Mouse (Mus musculus): ENCODE results near the gene Plpp4.

DNA sequence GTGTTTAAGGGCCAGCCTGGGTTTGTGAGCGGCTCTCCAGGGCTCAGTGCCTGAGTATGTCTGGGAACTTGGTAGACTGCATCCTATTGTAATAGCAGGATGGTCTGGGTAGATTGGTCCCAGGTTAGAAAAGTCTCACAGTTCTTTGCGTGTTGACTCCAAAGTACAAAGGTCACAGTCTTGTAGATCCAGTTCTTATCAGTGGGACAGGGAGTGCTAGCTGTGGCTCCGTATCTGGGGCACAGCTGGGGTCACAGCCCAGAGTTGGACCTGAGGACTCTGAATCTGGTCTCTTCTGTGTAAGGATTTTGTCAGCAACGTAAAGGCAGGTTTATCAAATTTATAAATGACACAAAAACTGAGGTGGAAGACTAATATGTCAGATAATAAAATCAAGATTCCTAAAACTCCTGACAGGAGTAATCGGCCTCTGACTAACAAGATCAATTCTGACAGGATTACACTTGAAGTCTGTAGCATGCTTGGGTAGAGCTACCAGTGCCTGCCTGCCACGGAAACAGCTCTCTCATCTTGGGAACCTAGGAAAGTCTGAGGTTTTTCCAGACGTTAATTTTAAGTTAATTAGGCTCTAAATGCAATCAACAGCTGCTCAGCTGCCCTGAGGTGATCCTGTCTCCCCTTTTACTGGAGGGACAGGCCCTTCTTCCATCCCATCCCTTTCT is 28.5 kb downstream of the Plpp4 start:
- TF ChIP-seq CTCF (IDR thresholded peaks at IDR 0.05; ENCODE audit: borderline replicate concordance, insufficient read depth, low read length) (no peak), POLR2A (IDR thresholded peaks at IDR 0.05; ENCODE audit: low read depth, low read length) (no peak)

Data from embryonic fibroblast, embryonic 13.5 days (primary cell).